Mouse (Mus musculus) midbrain, embryonic 16.5 days (tissue): ENCODE results near the gene Prrg2. TPM values are rescaled to one million over a fixed set of nuclear protein-coding genes. Genes with fewer than 3 reads are reported as not detected.
"Not testable (repeated sequence)": the region's sequence is repeated elsewhere in the genome, so short reads cannot be mapped to it uniquely, and the experiment has no call there.

ENCODE experiments used
- ATAC-seq: fragments of 200-750 bp; cut with Nextera tagmentation; 2 replicates; pipeline ENCODE4 v1.8.0; 2017; ENCODE audit warnings: moderate TSS enrichment
- H3K27ac ChIP-seq: fragments of 300-500 bp; sonication (generic); 2 replicates; pipeline ENCODE4 v1.5.1; 2014; ENCODE audit warnings: mild to moderate bottlenecking, low read length, mixed read lengths
- H3K27me3 ChIP-seq: fragments of 300-500 bp; sonication (generic); 2 replicates; pipeline ENCODE4 v1.6.1; 2014; ENCODE audit warnings: low read depth, low read length, mixed read lengths; ENCODE audit not compliant: control insufficient read depth, insufficient read depth
- H3K36me3 ChIP-seq: fragments of 300-500 bp; sonication (generic); 2 replicates; pipeline ENCODE4 v1.6.1; 2014; ENCODE audit warnings: mild to moderate bottlenecking, low read length, moderate library complexity, mixed read lengths; ENCODE audit not compliant: control insufficient read depth, insufficient read depth
- H3K4me1 ChIP-seq: fragments of 300-500 bp; sonication (generic); 2 replicates; pipeline ENCODE4 v1.6.1; 2014; ENCODE audit warnings: mild to moderate bottlenecking, low read length, mixed read lengths; ENCODE audit not compliant: control insufficient read depth, insufficient read depth
- H3K4me2 ChIP-seq: fragments of 300-500 bp; sonication (generic); 2 replicates; pipeline ENCODE4 v1.6.1; 2014; ENCODE audit warnings: mild to moderate bottlenecking, low read length, mixed read lengths
- H3K4me3 ChIP-seq: fragments of 300-500 bp; sonication (generic); 2 replicates; pipeline ENCODE4 v1.5.1; 2014; ENCODE audit warnings: low read depth, mild to moderate bottlenecking, low read length, moderate library complexity, mixed read lengths
- H3K9ac ChIP-seq: fragments of 300-500 bp; sonication (generic); 2 replicates; pipeline ENCODE4 v1.6.1; 2014; ENCODE audit warnings: low read depth, low read length, mixed read lengths
- H3K9me3 ChIP-seq: fragments of 300-500 bp; sonication (generic); replicated peaks from 2 replicates; pipeline ENCODE4 v1.6.1; 2014; ENCODE audit warnings: mild to moderate bottlenecking, low read length, mixed read lengths; ENCODE audit not compliant: control insufficient read depth, poor library complexity, severe bottlenecking
- WGBS: fragments of 180-500 bp; shearing (Covaris S2); extraction: QIAGEN DNeasy Blood & Tissue Kit; methylation state at CpG from one replicate; pipeline ENCODE4 v1.1.7; 2014; 5-methylcytosine and 5-hydroxymethylcytosine counted together
- polyA plus RNA-seq: library from polyadenylated mRNA; unstranded; fragments of >200 nt; fragmentation: Nextera tagmentation; extraction: Ambion mirVana; gene quantifications from 2 replicates; pipeline ENCODE4 v1.2.1, GENCODE M21; 2015

The Prrg2 gene
- polyA plus RNA-seq, 1 experiment from 2014 or later: 13.6 TPM

GRCm38 (mm10) chr7:45102441-45102840 is 40.0 kb upstream of the Prrg2 start:
- ATAC-seq: no peak
- Histone ChIP-seq H3K4me1 (no peaks in the 10 kb centered on the region), H3K27me3 (no peaks in the 10 kb centered on the region), H3K36me3 (no peaks in the 10 kb centered on the region), H3K27ac (no peak overlapping the region), H3K4me3 (no peak overlapping the region), H3K9me3 (no peaks in the 10 kb centered on the region), H3K4me2 (no peak overlapping the region), H3K9ac (no peak overlapping the region)
- 91% methylated on average over 11 of the region's 11 CpGs for WGBS

GRCm38 (mm10) chr7:45100046-45100445 is 37.6 kb upstream of the Prrg2 start:
- H3K27me3 ChIP-seq: no peaks in the 10 kb centered on the region
- WGBS: 94% methylated on average over 6 of the region's 6 CpGs
- H3K27ac ChIP-seq: no peak overlapping the region
- no peak overlapping the region for H3K9ac ChIP-seq
- H3K36me3 ChIP-seq: no peaks in the 10 kb centered on the region
- H3K4me1 ChIP-seq: no peaks in the 10 kb centered on the region
- H3K4me2 ChIP-seq: no peak overlapping the region
- no peak for ATAC-seq
- no peak overlapping the region for H3K4me3 ChIP-seq
- no peaks in the 10 kb centered on the region for H3K9me3 ChIP-seq

DNA sequence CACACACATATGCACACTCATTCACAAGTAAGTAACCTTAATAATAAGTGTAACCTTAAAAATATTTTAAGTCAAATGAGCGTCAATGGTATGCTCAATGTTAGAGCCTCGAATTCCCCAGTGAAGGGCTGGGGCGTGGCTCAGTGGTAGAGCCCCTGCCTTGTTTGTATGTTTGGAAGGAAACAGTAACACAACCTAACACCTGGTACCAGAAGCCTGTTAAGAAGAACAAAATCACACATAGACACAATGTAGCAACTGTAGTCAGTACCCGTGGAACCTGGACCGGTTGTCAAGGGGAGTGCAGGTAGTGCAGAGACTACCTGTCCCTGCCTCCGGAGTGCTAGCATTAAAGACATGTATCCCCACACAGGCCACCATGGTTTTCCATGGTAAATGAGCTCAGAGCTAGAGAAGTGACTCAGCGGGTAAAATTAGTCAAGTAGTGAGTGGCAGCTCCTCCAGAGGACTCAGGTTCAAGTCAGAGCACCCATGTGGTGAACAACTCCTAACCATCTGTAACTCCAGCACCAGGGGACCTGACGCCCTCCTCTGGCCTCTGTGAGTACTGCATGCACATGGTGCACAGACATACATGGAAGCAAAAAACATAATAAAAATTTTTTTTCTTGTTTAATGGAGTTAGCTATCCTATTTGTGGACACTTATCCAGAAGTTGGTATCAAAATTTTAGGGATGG is 36.2 kb upstream of the Prrg2 start:
- no peak overlapping the region for H3K27ac ChIP-seq
- H3K4me2 ChIP-seq: no peak overlapping the region
- no peak for ATAC-seq
- no peaks in the 10 kb centered on the region for H3K4me1 ChIP-seq
- WGBS: 94% methylated on average over 8 of the region's 8 CpGs
- H3K4me3 ChIP-seq: no peak overlapping the region
- H3K9me3 ChIP-seq: no peaks in the 10 kb centered on the region
- H3K27me3 ChIP-seq: no peaks in the 10 kb centered on the region
- H3K36me3 ChIP-seq: no peaks in the 10 kb centered on the region
- H3K9ac ChIP-seq: no peak overlapping the region

DNA sequence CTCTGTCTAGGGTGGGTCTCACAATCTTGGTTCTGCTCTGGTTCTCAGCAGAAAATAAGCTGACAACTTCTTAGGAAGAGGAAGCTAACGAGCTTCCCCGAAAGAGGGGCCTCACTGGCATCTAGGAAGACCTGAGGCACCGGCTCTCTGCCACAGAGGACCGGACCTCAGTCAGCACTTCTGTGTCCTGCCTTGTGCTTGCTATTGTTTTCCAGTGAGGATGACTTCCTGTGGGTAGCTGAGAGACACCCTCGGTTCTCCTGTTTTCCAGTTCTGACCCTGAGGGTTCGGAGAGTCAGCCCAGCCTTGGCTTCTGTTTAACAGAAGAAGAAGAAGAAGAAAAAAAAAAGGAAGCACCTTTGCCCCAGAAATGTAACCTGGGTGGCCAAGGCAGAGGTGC is 35.0 kb upstream of the Prrg2 start:
- 80% methylated on average over 6 of the region's 6 CpGs for WGBS
- H3K36me3 ChIP-seq: no peaks in the 10 kb centered on the region
- H3K27me3 ChIP-seq: no peaks in the 10 kb centered on the region
- H3K27ac ChIP-seq: no peak overlapping the region
- ATAC-seq: no peak
- no peak overlapping the region for H3K4me3 ChIP-seq
- H3K4me2 ChIP-seq: no peak overlapping the region
- no peaks in the 10 kb centered on the region for H3K4me1 ChIP-seq
- no peaks in the 10 kb centered on the region for H3K9me3 ChIP-seq
- no peak overlapping the region for H3K9ac ChIP-seq

GRCm38 (mm10) chr7:45095965-45096364 is 33.5 kb upstream of the Prrg2 start:
- H3K9ac ChIP-seq, H3K4me2 ChIP-seq, ATAC-seq, H3K27ac ChIP-seq, H3K36me3 ChIP-seq, H3K4me3 ChIP-seq, H3K27me3 ChIP-seq, H3K9me3 ChIP-seq, H3K4me1 ChIP-seq: not testable (repeated sequence)
- WGBS: 92% methylated on average over 14 of the region's 14 CpGs

- no peak overlapping the region for H3K27ac ChIP-seq
Measured at GRCm38 (mm10) chr7:45095367-45095766, 32.9 kb upstream of the Prrg2 start.

DNA sequence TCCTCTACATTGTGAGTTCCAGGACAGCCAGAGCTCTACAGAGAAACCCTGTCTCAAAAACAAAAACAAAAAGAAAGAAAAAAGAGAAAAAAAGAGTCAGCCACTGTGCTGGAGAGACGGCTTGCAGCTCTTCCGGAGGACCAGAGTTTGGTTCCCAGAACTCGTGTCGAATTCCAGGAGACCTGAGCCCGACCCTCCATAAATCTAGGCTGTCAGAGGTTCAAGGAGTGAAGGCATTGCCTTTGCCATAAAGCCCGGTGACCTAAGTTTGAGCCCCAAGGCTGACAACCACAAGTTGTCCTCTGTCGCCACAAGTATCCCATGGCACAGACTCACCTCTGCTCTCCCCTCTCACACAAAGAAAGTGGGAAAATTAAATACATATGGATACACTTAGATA is 31.6 kb upstream of the Prrg2 start:
- no peak for ATAC-seq
- no peak overlapping the region for H3K9ac ChIP-seq
- H3K27ac ChIP-seq: no peak overlapping the region
- no peaks in the 10 kb centered on the region for H3K27me3 ChIP-seq
- 80% methylated on average over 7 of the region's 7 CpGs for WGBS
- no peak overlapping the region for H3K4me3 ChIP-seq
- peaks cover 5% of the 10 kb centered on the region for H3K4me1 ChIP-seq
- H3K36me3 ChIP-seq: no peaks in the 10 kb centered on the region
- no peaks in the 10 kb centered on the region for H3K9me3 ChIP-seq
- H3K4me2 ChIP-seq: no peak overlapping the region

More at GRCm38 (mm10) chr7:45095367-45095766, 32.9 kb upstream of the Prrg2 start:
- no peak overlapping the region for H3K9ac ChIP-seq
- H3K27me3 ChIP-seq: no peaks in the 10 kb centered on the region
- 71% methylated on average over 6 of the region's 6 CpGs for WGBS
- no peak overlapping the region for H3K4me2 ChIP-seq
- no peak overlapping the region for H3K4me3 ChIP-seq
- no peaks in the 10 kb centered on the region for H3K36me3 ChIP-seq
- ATAC-seq: no peak
- H3K4me1 ChIP-seq: peaks cover 5% of the 10 kb centered on the region
- no peaks in the 10 kb centered on the region for H3K9me3 ChIP-seq

- Histone ChIP-seq H3K9ac (no peak overlapping the region), H3K9me3 (no peaks in the 10 kb centered on the region), H3K4me3 (no peak overlapping the region), H3K4me1 (peaks cover 5% of the 10 kb centered on the region), H3K4me2 (no peak overlapping the region), H3K36me3 (no peaks in the 10 kb centered on the region), H3K27me3 (no peaks in the 10 kb centered on the region), H3K27ac (no peak overlapping the region)
- ATAC-seq: no peak
- 32% methylated on average over 14 of the region's 18 CpGs for WGBS
Measured at GRCm38 (mm10) chr7:45093516-45093905, 31.0 kb upstream of the Prrg2 start.

DNA sequence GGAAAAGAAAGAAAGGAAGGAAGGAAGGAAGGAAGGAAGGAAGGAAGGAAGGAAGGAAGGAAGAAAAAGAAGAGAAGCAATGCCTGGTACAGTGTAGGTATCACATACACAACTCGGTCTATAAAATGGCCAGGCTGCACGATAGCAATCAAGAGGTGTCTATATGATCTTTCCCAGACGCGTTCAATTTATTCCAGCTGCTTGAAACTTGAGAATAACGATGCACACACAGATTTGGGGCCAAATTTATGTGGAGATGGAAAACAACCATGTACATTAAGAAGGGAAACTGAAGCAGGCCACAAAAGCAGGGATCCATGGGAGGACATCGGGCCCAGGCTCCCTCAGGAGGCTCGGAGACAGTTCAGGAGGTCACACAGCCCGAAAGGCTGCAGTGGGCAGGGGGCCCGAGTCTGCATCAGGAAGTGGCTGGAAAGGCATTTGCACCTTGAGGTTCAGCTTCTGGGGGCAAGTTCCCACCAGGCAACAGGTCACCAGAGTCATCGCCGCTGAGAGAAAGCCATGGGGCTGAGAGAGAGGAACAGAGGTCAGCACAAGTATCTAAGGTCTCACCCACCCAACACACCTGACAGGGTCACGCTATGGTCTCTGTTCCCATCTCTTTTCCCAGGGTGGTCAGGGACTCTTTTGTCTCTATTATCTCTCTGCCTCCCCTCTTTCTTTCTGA is 30.5 kb upstream of the Prrg2 start:
- 74% methylated on average over 12 of the region's 12 CpGs for WGBS
- no peak overlapping the region for H3K9ac ChIP-seq
- H3K36me3 ChIP-seq: no peaks in the 10 kb centered on the region
- no peak overlapping the region for H3K27ac ChIP-seq
- no peak overlapping the region for H3K4me3 ChIP-seq
- no peaks in the 10 kb centered on the region for H3K9me3 ChIP-seq
- peaks cover 5% of the 10 kb centered on the region for H3K4me1 ChIP-seq
- no peaks in the 10 kb centered on the region for H3K27me3 ChIP-seq
- no peak overlapping the region for H3K4me2 ChIP-seq
- ATAC-seq: no peak
